Mouse (Mus musculus) heart, postnatal 14 days (tissue): ENCODE measurements around the gene Mei1. TPM values are rescaled to one million over a fixed set of nuclear protein-coding genes. Genes with fewer than 3 reads are reported as not detected.

Experiments
- DNase-seq, 2 experiments: peaks; one replicate each; pipeline ENCODE4 v3.0.0; 2021 to 2022
- intact Hi-C: fragments of 180-260 bp; cut with DNase I; formaldehyde crosslinking; loops from one replicate; pipeline ENCODE4 v1.15.1; 2025
- total RNA-seq, 2 experiments: library from RNA; stranded (reverse); gene quantifications; 2 replicates each; pipeline ENCODE4 v1.2.3; 2021

Gene Mei1
- total RNA-seq, 2 experiments from 2014 or later, result not detected

GRCm38 (mm10) chr15:82167201-82168168 lies 97.7 kb downstream of the Mei1 start:
- intact Hi-C loops, result no loop called here
- no peak for DNase-seq

- intact Hi-C loops, result no loop called here
- no peak for DNase-seq
Observed at GRCm38 (mm10) chr15:82169671-82170070, 99.9 kb downstream of the Mei1 start.

- intact Hi-C loops, result no loop called here
- DNase-seq, result no peak
Observed at GRCm38 (mm10) chr15:82170437-82171377, 100.9 kb downstream of the Mei1 start.

- no peak for DNase-seq
- intact Hi-C loops, result no loop called here
Observed at GRCm38 (mm10) chr15:82172648-82173047, 102.9 kb downstream of the Mei1 start.

- intact Hi-C loops, result no loop called here
- no peak for DNase-seq
Observed at GRCm38 (mm10) chr15:82175091-82175490, 105.3 kb downstream of the Mei1 start.

Other genes starting within 250 kb of the Mei1 start
- gene Tob2, start 211.2 kb upstream of the Mei1 start, total RNA-seq, result 100 to 1,000 TPM; 119 to 131 TPM
- gene Phf5a, start 198.1 kb upstream of the Mei1 start, total RNA-seq, result 10 to 100 TPM; 41.4 to 44.2 TPM
- gene Aco2, start 197.7 kb upstream of the Mei1 start, total RNA-seq, result 1,000 to 10,000 TPM; 2,092 to 2,100 TPM
- 1 to 10 TPM; 7.5 to 7.9 TPM for gene Polr3h, start 143.8 kb upstream of the Mei1 start, total RNA-seq
- 10 to 100 TPM; 39.6 to 60.9 TPM for gene Csdc2, start 133.2 kb upstream of the Mei1 start, total RNA-seq
- gene Pmm1, start 109.1 kb upstream of the Mei1 start, total RNA-seq, result 10 to 100 TPM; 23.0 to 28.8 TPM
- gene 1700029P11Rik, start 89.5 kb upstream of the Mei1 start, total RNA-seq, result not detected
- 10 to 100 TPM; 20.4 to 27.0 TPM for gene Xrcc6, start 82.2 kb upstream of the Mei1 start, total RNA-seq
- 10 to 100 TPM; 22.6 to 27.9 TPM for gene Desi1, start 36.1 kb upstream of the Mei1 start, total RNA-seq
- gene Snu13, start 22.4 kb upstream of the Mei1 start, total RNA-seq, result 10 to 100 TPM; 48.6 to 53.8 TPM
- not detected for gene 4930407I10Rik, start 10.8 kb upstream of the Mei1 start, total RNA-seq
- gene Ccdc134, start 57.9 kb downstream of the Mei1 start, total RNA-seq, result 1 to 10 TPM; 4.8 to 5.8 TPM
- 10 to 100 TPM; 18.7 to 22.6 TPM for gene Srebf2, start 77.2 kb downstream of the Mei1 start, total RNA-seq
- under 1 TPM; 0.14 to 0.34 TPM for gene Shisa8, start 142.8 kb downstream of the Mei1 start, total RNA-seq
- gene Tnfrsf13c, start 154.4 kb downstream of the Mei1 start, total RNA-seq, result under 1 TPM; 0.24 TPM
- 1 to 10 TPM; 1.9 to 3.2 TPM for gene Cenpm, start 174.8 kb downstream of the Mei1 start, total RNA-seq
- not detected for gene 1500009C09Rik, start 182.4 kb downstream of the Mei1 start, total RNA-seq
- gene Sept3, start 204.9 kb downstream of the Mei1 start, total RNA-seq, result under 1 TPM; 0.17 to 0.24 TPM
- not detected for gene Wbp2nl, start 229.0 kb downstream of the Mei1 start, total RNA-seq